Mouse (Mus musculus) ovary, postnatal 10 days (tissue): Measurements from ENCODE around the gene Lrrc39.
A peak's percentile ranks its signal among the peaks of the same experiment; 100 is the strongest.
"Not testable (repeated sequence)": the region's sequence is repeated elsewhere in the genome, so short reads cannot be mapped to it uniquely, and the experiment has no call there.

Experiments
- DNase-seq: peaks from one replicate; pipeline ENCODE4 v3.0.0; 2022; ENCODE audit warnings: low spot score

Gene Lrrc39

GRCm38 (mm10) chr3:116562408-116563094 is at the start of gene Lrrc39:
TSS of gene Lrrc39 (plus strand) at chr3:116562973.
- no peak for DNase-seq

- DNase-seq, result no peak
Observed at GRCm38 (mm10) chr3:116520141-116520761, 42.5 kb upstream of the Lrrc39 start.

GRCm38 (mm10) chr3:116529741-116530140 is 33.0 kb upstream of the Lrrc39 start:
- no peak for DNase-seq

GRCm38 (mm10) chr3:116530826-116531225 is 31.9 kb upstream of the Lrrc39 start:
- no peak for DNase-seq

GRCm38 (mm10) chr3:116536428-116537199 is 26.2 kb upstream of the Lrrc39 start:
- no peak for DNase-seq

GRCm38 (mm10) chr3:116537200-116537573 is 25.6 kb upstream of the Lrrc39 start:
- no peak for DNase-seq

- DNase-seq, result no peak
Observed at GRCm38 (mm10) chr3:116542070-116542469, 20.7 kb upstream of the Lrrc39 start.

- DNase-seq, result no peak
Observed at GRCm38 (mm10) chr3:116542532-116542931, 20.2 kb upstream of the Lrrc39 start.

GRCm38 (mm10) chr3:116547430-116547829 is 15.3 kb upstream of the Lrrc39 start:
- DNase-seq, result no peak

- no peak for DNase-seq
Observed at GRCm38 (mm10) chr3:116551362-116551761, 11.4 kb upstream of the Lrrc39 start.

GRCm38 (mm10) chr3:116561315-116561714 is 1.5 kb upstream of the Lrrc39 start:
- DNase-seq, result not testable (repeated sequence)

GRCm38 (mm10) chr3:116563095-116563492 is 321 bp downstream of the Lrrc39 start:
- no peak for DNase-seq

- no peak for DNase-seq
Observed at GRCm38 (mm10) chr3:116570628-116571027, 7.9 kb downstream of the Lrrc39 start.

GRCm38 (mm10) chr3:116577286-116577685 is 14.5 kb downstream of the Lrrc39 start:
- no peak for DNase-seq

GRCm38 (mm10) chr3:116582201-116582600 is 19.4 kb downstream of the Lrrc39 start:
- DNase-seq, result no peak

GRCm38 (mm10) chr3:116594076-116594727 is 31.4 kb downstream of the Lrrc39 start:
- no peak for DNase-seq

- peak; percentile 98 for DNase-seq
Observed at GRCm38 (mm10) chr3:116594728-116595602, 32.2 kb downstream of the Lrrc39 start, which contains the start of gene Sass6. TSS of gene Sass6 (plus strand) at chr3:116594982.

GRCm38 (mm10) chr3:116595603-116595991 is 32.8 kb downstream of the Lrrc39 start:
- no peak for DNase-seq

GRCm38 (mm10) chr3:116599705-116600104 is 36.9 kb downstream of the Lrrc39 start:
- no peak for DNase-seq

- DNase-seq, result no peak
Observed at GRCm38 (mm10) chr3:116601005-116601404, 38.2 kb downstream of the Lrrc39 start.

- DNase-seq, result no peak
Observed at GRCm38 (mm10) chr3:116601781-116602180, 39.0 kb downstream of the Lrrc39 start.
